Mouse (Mus musculus): ENCODE data around the gene Vmn2r108.
"Not testable (repeated sequence)": the region's sequence is repeated elsewhere in the genome, so short reads cannot be mapped to it uniquely, and the experiment has no call there.

The Vmn2r108 gene

GRCm38 (mm10) chr17:20481231-20481630 is at the start of gene Vmn2r108:
TSS of gene Vmn2r108 (minus strand) at chr17:20481331.
- no peak for DNase-seq (ENCODE audit: low spot score)

- DNase-seq (ENCODE audit: low spot score): not testable (repeated sequence)
These were observed 27.1 kb upstream of the Vmn2r108 start for GRCm38 (mm10) chr17:20508247-20508646.

GRCm38 (mm10) chr17:20497858-20498257 is 16.7 kb upstream of the Vmn2r108 start, which contains the start of gene Vmn1r225:
TSS of gene Vmn1r225 (plus strand) at chr17:20498158.
- DNase-seq (ENCODE audit: low spot score): no peak

- DNase-seq (ENCODE audit: low spot score): no peak
These were observed 7.8 kb downstream of the Vmn2r108 start for GRCm38 (mm10) chr17:20473311-20473710.

- no peak for DNase-seq (ENCODE audit: low spot score)
These were observed 41.9 kb downstream of the Vmn2r108 start for GRCm38 (mm10) chr17:20439263-20439662.

GRCm38 (mm10) chr17:20413846-20414245 is 67.3 kb downstream of the Vmn2r108 start, which contains the start of gene Vmn1r224:
TSS of gene Vmn1r224 (plus strand) at chr17:20414146.
- DNase-seq (ENCODE audit: low spot score): no peak

Data from ovary, postnatal 36 days (tissue).